Mouse (Mus musculus) left cerebral cortex, postnatal 10 days (tissue): ENCODE results near the gene Erbb3. TPM values are rescaled to one million over a fixed set of nuclear protein-coding genes. Genes with fewer than 3 reads are reported as not detected.
A peak's percentile ranks its signal among the peaks of the same experiment; 100 is the strongest.
"Not testable (repeated sequence)": the region's sequence is repeated elsewhere in the genome, so short reads cannot be mapped to it uniquely, and the experiment has no call there.

ENCODE experiments used
- DNase-seq, 2 experiments: peaks; one replicate each; pipeline ENCODE4 v3.0.0; 2021 to 2022; ENCODE audit warnings: low spot score in 2 of 2, mixed read lengths in 1 of 2; ENCODE audit errors: extremely low spot score in 1 of 2
- intact Hi-C: fragments of 180-260 bp; cut with DNase I; formaldehyde crosslinking; loops from one replicate; pipeline ENCODE4 v1.15.1; 2025
- total RNA-seq, 2 experiments: library from RNA; stranded (reverse); gene quantifications; 2 replicates each; pipeline ENCODE4 v1.2.3; 2021

The Erbb3 gene
- total RNA-seq, result 1 to 10 TPM; 1.1 to 2.2 TPM

DNA sequence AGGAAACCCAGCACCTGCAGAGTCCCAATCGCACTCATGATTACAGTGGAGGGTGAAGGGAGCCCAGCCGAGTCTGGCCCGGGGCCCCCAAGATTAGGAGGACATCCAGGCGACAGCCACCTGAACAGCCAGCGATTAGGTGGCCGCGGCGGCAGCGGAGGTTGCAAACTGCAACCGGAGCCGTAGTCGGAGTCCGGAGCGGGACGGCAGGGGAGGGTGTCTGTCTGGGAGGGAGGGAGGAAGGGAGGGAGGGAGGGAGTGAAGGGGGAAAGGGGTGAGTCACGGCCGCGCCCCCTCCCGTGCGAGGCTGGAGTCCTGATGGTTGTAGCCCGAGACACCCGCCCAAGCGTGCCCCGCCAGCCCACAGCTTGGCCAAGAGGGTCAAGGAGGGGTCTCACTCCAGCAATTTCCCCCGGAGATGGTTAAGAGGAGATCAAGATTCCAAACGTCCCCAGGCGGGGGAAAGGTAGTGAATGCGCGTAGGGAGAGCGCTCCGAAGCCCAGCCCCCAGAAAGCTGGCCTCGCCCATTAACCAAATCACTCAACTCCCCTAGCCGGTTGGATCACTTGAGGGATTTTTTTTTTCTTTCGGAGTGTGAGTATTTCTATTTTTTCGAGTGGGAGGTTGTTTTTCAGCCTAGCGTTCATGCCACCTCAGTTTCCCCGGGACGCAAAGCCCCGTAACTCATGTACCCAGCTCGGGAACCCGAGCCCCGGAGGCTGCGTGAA is at the start of gene Erbb3:
Erbb3 (minus strand) TSS at position 189 of the 729 bp plus-strand sequence.
- DNase-seq, result peak in 1 of 2 experiments; percentile 45
- intact Hi-C loops, result no loop called here

DNA sequence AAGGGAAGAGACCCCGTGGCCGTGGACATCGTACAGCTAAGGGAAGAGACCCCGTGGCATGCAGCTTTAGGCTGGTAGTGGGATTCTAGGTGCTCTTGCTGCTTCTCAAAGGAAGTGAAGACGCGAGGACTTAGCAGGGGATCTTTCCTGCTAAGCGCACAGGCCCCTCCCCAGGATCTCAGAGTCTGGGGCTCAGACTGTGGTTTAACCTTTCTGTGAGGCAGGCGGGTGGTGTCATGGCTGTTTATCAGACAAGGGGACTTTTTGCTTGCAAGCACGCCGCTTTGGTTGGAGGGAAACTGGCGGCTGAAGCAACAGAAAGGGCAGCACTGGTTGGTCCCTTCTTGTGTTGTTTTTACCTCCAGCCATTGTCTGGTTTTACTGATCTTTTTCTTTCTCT is 47.6 kb upstream of the Erbb3 start:
- no peak for DNase-seq
- intact Hi-C loops, result no loop called here

DNA sequence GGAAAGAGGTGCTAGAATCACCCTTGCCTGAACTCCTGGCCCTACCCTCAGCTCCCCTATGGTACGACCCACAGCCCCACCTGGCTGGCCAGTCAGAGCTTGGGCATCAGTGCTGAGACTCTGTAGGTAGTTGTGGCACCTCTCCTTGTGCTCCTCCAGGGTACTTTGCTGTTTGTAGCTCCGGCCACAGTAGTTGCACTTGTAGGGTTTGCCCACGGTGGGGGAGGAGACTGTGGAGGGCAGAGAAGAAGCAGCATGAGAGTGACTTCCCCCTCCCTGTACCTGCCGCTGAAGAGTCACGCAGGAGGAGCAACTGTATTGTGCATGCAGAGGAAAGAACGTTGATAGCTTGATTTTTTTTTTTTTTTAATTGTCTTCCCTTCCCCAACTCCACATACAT is 47.1 kb upstream of the Erbb3 start:
- no peak for DNase-seq

DNA sequence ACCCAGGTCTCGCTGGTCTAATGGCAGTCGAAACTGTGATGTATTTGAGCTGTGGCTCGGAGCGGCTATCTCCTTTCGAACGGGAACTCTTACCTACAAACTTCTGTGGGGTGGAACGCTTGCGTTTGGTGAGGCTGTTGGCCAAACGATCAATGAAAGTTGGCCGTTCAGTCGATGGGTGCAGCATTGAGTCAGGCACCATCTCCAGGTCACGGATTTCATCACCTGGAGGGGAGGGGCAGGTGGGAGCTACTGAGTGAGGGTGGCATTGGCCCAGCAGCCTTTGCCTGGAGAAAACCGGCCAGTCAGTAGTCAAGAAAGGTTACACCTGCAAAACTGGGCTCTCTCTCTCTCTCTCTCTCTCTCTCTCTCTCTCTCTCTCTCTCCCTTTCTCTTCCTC is 46.2 kb upstream of the Erbb3 start:
- no peak for DNase-seq
- intact Hi-C loops, result no loop called here

More for the DNA sequence above, 47.1 kb upstream of the Erbb3 start:
- intact Hi-C loops, result no loop called here

DNA sequence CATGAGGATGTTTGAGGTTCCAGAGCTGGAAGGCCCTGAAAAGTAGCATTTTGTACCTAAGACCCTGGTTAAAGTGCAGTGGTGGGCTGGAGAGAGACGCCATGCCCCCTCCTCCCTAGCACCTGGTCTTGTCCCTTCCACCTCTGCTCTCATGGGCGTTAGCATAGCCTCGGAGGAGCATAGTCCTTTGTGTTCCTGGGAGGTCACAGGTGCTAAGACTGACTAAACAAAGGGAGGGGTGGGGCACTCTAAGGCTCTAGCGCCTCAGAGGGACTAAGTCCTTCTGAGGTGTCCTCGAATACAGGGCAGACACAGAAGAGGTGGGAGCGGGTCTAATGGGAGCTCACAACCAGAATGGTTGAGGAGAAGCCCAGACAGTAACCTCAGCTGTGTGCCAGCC is 42.1 kb upstream of the Erbb3 start:
- intact Hi-C loops, result no loop called here
- DNase-seq, result no peak

DNA sequence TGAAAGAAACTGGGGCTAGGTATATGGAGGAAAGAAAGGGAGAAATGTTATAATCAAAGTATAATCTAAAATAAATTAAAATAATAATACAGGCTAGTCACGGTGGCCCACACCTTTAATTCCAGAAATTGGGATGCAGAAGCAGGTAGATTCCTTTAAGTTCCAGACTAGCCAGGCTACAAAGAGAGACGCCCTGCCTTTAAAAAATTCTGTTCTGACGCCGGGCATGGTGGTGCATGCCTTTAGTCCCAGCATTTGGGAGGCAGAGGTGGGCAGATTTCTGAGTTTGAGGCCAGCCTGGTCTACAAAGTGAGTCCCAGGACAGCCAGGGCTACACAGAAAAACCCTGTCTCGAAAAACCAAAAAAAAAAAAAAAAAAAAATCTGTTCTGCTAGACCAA is 40.9 kb upstream of the Erbb3 start:
- DNase-seq, intact Hi-C loops: not testable (repeated sequence)

DNA sequence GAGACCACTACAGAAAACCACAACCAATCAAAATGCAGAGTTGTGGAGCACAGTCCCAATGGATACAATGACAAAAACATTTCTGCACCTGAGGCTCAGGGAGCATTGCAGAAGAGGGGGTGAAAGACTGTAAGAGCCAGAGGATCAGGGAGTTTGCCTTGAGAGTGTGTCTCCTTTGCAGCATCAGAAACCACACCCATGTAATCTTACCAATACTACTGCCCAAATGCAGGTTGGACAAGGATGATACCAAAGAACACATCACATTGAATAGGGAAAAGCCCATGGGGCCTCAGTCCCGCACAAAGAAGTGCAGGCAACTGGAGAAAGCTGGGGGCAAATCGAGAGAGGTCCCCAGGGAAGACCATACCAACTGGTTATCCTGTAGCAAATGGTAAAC is 40.3 kb upstream of the Erbb3 start:
- intact Hi-C loops, result loop anchor here (5.0 kb wide), 1 partner anchor 43 kb away; the partner anchor contains the start of gene Suox
- no peak for DNase-seq

DNA sequence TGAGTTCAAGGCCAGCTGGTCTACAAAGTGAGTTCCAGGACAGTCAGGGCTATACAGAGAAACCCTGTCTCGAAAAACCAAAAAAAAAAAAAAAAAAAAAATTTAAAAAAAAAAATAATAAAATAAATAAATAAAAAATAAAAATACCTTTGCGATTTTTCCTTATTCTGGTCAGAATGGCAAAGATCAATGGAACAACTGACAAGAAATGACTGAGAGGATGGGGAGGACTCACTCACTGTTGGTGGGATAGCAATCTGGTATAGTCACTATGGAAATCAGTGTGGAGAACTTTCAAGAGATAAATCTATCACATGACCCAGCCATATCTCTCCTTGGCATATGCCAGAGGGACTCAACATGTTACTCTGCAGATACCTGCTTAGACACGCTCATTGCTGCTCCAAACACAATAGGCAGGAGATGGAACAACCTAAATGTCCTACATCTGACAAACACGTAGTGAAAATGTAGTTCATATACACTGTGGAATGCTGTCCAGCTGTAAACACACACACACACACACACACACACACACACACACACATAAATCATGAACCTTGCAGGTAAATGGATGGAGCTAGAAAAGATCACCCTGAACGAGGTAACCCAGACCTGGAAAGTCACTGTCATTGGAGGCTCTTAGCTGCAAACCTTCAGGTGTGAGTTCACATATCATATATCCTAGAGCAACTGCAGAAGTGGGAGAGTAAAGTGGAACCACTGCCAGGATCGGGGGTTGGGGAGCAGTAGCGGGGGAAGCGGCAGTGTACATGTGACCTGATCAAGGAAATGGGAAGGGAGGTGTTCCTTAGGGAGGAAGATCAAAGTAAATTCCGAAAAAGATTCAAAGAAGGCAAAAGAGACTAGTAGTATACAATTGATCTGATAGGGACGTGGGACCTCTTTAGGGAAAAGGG is 38.2 kb upstream of the Erbb3 start:
- intact Hi-C loops, result loop anchor here (5.0 kb wide), 1 partner anchor 45 kb away; the partner anchor contains the start of gene Suox
- no peak for DNase-seq

DNA sequence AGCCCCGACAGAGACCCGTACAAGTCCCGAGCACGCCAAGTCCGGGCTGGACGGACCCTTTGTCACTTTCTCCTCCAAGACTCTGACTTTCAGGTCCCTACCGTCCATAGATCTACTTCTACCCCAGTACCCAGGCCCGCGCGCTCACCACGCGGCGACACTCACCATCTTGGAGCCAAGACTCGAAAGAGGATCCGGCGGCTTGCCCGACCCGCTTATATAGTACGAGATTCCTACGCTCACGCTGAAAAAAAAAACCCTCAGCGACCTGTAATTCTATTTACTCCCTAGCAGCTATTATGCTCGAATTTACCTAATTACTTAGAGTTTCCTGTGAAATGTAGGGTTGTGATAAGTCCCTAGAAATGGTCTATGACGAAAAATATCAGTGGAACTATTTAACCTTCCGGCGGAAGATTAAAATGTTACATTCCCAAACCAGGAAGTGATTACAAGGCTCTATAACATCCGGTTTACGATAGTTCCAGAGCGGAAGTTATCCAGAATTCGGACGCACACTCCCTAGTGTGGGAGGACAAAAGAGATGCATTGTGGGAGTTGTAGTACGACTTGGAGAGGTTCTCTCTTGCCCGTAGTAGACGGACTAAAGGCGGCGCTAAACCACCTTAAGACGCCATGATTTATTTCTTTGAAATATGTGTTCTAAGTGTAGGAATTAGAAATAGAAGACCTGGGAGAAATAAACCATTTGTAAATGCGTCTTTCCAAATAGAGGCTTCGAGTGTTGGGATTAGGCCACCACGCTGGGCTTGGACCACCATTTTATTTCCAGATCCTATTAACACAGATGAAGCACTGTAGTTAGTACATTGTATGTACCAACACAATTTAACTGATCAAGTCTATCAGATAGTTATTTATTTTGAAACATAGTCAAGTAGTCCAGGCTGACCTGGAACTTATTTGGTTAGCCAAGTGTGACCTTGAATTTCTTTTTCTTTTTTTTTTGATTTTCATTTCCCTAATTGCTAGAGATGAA is 37.2 kb upstream of the Erbb3 start, which contains the start of gene Rps26:
Rps26 (minus strand) TSS at position 437 of the 1,000 bp plus-strand sequence.
- intact Hi-C loops, result loop anchor here (5.0 kb wide), 1 partner anchor 46 kb away; the partner anchor contains the start of gene Suox

DNA sequence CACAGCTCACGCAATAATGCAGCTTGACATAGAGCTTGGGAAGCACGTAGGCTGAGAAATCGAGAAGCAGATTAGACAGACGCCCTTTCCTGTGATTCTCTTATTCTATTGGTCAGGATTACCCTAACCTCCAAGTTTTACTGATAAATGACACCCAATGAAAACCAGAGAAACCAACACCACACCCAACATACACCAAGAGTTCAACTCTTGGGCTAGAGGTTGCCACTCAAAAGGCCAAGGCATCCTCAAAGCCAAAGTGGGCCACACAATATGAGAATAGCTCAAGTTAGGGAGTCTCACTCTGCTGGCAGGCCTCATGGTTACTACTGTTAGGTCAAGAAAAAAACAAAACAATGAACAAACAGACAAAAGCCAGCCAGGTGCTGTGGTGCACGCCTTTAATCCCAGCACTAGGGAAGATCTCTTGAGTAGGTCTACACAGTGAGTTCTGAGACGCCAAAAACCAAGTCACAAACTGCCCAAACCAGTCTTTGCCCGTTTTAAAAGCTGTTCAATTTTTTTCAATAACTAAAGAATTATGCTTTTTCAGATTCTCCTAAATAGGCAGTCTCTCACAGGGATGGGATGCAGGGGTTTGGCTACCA is 35.9 kb upstream of the Erbb3 start:
- DNase-seq, result no peak
- intact Hi-C loops, result loop anchor here (5.0 kb wide), 1 partner anchor 47 kb away; the partner anchor contains the start of gene Suox

More for the DNA sequence above, 37.2 kb upstream of the Erbb3 start, which contains the start of gene Rps26:
- peak; percentile 89 to 96 for DNase-seq

DNA sequence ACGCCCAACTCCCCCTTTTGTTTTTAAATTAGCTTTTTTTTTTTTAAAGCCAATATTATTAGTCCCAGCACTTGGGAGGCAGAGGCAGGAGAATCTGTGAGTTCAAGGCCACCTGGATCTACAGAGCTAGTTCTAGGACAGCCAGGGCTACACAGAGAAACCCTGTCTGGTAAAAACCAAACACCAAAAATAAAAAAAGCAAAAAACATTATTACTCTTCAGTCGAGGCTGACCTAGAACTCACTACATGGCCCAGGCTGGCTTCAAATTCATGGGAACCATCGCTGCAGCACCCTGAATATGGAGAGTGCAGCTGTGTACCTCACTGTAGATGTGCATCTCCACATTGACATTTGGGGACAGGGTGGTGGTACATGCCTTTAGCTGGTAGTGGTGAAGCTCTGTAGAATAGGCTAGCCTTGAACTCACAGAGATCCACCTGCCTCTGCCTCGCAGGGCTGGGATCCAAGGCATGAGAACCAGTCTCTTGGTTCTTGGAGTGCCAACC is 33.7 kb upstream of the Erbb3 start:
- intact Hi-C loops, DNase-seq: not testable (repeated sequence)

DNA sequence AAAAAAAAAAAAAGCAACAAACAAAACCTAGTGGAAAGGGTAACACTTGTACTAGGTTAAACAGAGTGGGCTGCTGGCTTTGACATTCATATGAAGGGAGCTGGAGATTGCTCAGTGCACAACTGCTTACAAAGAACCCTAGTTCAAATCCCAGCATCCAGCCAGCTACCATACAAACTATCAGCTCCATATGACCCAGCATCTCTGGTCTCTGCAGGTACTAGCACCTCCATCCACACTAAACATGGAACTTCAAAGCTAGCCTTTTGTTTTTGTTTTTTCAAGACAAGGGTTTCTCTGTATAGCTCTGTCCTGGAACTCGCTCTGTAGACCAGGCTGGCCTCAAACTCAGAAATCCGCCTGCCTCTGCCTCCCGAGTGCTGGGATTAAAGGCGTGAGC is 33.2 kb upstream of the Erbb3 start:
- intact Hi-C loops, result no loop called here
- DNase-seq, result no peak

DNA sequence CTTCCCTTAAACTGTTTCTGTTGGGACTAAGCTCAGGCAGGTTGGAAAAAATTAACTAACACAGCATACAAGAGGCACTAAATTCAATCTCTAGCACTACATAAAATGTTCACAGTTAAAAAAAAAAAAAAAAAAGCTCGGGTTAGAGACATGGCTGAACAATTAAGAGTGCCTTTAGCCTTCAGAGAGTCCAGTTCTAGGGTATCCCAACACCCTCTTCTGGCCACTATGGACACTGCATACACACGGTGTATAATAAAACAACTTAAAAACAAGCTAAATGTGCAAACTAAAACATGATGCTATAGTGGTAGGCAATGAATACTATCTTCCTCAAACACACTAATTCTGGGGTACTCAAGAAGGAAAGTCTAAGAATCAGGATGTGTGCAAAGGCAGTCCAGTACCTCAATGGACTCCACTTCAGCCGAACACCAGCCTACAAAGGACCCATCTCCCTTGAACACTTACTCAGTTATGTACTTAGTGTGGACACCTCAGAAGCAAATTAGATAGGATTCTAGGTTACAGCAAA is 32.6 kb upstream of the Erbb3 start:
- DNase-seq, result no peak
- intact Hi-C loops, result no loop called here

DNA sequence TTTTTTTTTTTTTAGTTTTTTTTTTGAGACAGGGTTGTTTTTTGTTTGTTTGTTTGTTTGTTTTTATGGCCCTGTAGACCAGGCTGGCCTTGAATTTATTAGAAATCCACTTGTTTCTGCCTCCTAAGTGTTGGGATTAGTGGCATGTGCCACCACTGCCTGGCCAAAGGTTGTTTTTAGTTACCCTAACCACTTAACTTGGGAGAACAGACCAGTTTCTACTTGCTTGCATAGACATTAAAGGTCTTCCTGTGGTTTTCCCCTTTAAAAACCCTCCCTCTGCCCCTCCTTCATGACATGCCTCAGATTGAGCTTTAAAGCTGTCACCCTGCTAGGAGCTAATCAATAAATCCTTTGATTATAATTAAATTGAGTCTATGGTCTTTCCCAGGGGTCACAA is 30.8 kb upstream of the Erbb3 start:
- intact Hi-C loops, result no loop called here

DNA sequence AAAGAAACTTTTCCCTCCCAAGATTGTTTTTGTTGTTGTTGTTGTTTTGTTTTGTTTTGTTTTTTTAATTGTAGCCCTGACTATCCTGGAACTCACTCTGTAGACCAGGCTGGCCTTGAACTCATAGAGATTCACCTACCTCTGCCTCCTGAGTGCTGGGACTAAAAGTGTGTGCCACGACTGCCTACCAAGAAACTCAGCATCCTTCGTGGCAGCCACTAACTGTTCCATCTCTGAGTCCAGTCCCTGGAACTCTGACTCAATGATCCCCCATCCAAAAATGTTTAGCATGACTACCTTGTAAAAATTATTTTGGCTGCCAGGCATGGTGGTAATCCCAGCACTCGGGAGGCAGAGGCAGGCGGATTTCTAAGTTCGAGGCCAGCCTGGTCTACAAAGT is 29.7 kb upstream of the Erbb3 start:
- intact Hi-C loops, DNase-seq: not testable (repeated sequence)

More for the DNA sequence above, 30.8 kb upstream of the Erbb3 start:
- no peak for DNase-seq

DNA sequence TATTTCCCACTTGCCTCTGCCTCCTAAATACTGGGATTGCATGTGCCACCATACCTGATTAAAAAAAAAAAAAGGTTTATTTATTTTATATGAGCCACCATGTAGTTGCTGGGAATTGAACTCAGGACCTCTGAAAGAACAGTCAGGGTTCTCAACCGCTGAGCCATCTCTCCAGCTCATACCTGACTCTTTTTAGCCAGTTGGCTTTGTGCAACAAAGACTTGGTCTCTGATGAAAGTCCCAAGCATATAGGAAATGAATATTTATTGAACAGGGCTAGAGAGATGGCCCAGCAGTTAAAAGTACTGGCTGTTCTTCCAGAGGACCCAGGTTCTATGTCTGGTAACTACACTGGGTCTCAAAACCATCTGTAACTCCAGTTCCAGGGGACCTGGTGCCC is 29.1 kb upstream of the Erbb3 start:
- intact Hi-C loops, result no loop called here
- DNase-seq, result no peak

DNA sequence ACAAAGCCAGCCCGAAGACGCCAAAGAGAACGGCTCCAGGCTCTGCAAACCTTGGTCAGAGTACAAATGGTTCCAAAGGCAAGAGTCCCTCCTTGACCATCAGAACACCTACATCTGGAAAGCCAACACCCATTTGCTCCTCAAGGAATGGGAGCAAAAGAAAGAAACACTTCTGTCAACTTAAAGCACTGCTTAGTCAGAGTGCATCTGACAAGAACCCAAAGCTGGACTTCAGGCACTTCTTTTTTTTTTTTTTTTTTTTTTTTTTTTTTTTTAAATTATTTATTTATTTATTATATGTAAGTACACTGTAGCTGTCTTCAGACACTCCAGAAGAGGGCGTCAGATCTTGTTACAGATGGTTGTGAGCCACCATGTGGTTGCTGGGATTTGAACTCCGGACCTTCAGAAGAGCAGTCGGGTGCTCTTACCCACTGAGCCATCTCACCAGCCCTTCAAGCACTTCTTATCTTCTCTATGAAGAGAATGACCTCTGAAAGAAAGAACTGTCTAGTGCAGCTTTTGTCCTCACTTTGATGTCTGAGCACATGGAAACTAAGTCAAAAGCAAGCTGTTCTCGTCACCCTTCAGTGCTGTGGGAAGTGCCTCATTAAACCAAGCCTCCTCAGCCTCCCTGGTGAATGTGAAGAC is 26.5 kb upstream of the Erbb3 start:
- DNase-seq, intact Hi-C loops: not testable (repeated sequence)
